Mouse (Mus musculus) heart, postnatal 0 days (tissue): Measurements from ENCODE around the gene Etnk2. TPM values are rescaled to one million over a fixed set of nuclear protein-coding genes. Genes with fewer than 3 reads are reported as not detected.

ENCODE experiments used
- ATAC-seq: fragments of 200-750 bp; cut with Nextera tagmentation; 2 replicates; pipeline ENCODE4 v1.8.0; 2017; ENCODE audit warnings: low read depth, moderate number of reproducible peaks, moderate library complexity; ENCODE audit not compliant: insufficient read depth
- DNase-seq: peaks from one replicate; pipeline ENCODE4 v3.0.0-alpha.2; 2016; ENCODE audit warnings: low spot score
- H3K27ac ChIP-seq: fragments of 300-500 bp; sonication (generic); 2 replicates; pipeline ENCODE4 v1.5.1; 2014; ENCODE audit warnings: low read depth, mild to moderate bottlenecking
- H3K27me3 ChIP-seq: fragments of 300-500 bp; sonication (generic); 2 replicates; pipeline ENCODE4 v1.6.1; 2014; ENCODE audit warnings: low read length, mixed read lengths; ENCODE audit not compliant: control insufficient read depth, insufficient read depth
- H3K36me3 ChIP-seq: fragments of 300-500 bp; sonication (generic); replicated peaks from 2 replicates; pipeline ENCODE4 v1.6.1; 2014; ENCODE audit warnings: low read length, mixed read lengths; ENCODE audit not compliant: control insufficient read depth, insufficient read depth
- H3K4me1 ChIP-seq: fragments of 300-500 bp; sonication (generic); 2 replicates; pipeline ENCODE4 v1.6.1; 2014; ENCODE audit warnings: antibody characterized with exemption; ENCODE audit not compliant: control insufficient read depth, insufficient read depth
- H3K4me2 ChIP-seq: fragments of 300-500 bp; sonication (generic); 2 replicates; pipeline ENCODE4 v1.6.1; 2014; ENCODE audit warnings: low read depth, mild to moderate bottlenecking, low read length, moderate library complexity
- H3K4me3 ChIP-seq: fragments of 300-500 bp; sonication (generic); 2 replicates; pipeline ENCODE4 v1.5.1; 2014; ENCODE audit warnings: low read depth, low read length
- H3K9ac ChIP-seq: fragments of 300-500 bp; sonication (generic); replicated peaks from 2 replicates; pipeline ENCODE4 v1.6.1; 2014; ENCODE audit warnings: low read depth, low read length, mixed read lengths
- H3K9me3 ChIP-seq: fragments of 300-500 bp; sonication (generic); replicated peaks from 2 replicates; pipeline ENCODE4 v1.6.1; 2016; ENCODE audit warnings: low read length; ENCODE audit not compliant: control insufficient read depth
- CTCF ChIP-seq: IDR thresholded peaks from 2 replicates; pipeline ENCODE4 v1.5.1; 2016; ENCODE audit warnings: antibody characterized with exemption, control low read depth, low read depth
- EP300 ChIP-seq: IDR thresholded peaks from 2 replicates; pipeline ENCODE4 v1.6.1; 2016; ENCODE audit warnings: antibody characterized with exemption, low read depth
- WGBS: fragments of 180-500 bp; shearing (Covaris S2); extraction: QIAGEN DNeasy Blood & Tissue Kit; methylation state at CpG from one replicate; pipeline ENCODE4 v1.1.7; 2014; 5-methylcytosine and 5-hydroxymethylcytosine counted together
- polyA plus RNA-seq: library from polyadenylated mRNA; unstranded; fragments of >200 nt; fragmentation: Nextera tagmentation; extraction: Ambion mirVana; gene quantifications from 2 replicates; pipeline ENCODE4 v1.2.1, GENCODE M21; 2015
- total RNA-seq: library from RNA; depleted of rRNA; stranded (reverse); fragments of >200 nt; gene quantifications from 2 replicates; pipeline ENCODE4 v1.2.3, GENCODE M21; 2014; ENCODE audit warnings: low replicate concordance

Etnk2 gene
- total and polyA plus RNA-seq, 2 experiments from 2014 or later: 0.31 to 0.97 TPM

DNA sequence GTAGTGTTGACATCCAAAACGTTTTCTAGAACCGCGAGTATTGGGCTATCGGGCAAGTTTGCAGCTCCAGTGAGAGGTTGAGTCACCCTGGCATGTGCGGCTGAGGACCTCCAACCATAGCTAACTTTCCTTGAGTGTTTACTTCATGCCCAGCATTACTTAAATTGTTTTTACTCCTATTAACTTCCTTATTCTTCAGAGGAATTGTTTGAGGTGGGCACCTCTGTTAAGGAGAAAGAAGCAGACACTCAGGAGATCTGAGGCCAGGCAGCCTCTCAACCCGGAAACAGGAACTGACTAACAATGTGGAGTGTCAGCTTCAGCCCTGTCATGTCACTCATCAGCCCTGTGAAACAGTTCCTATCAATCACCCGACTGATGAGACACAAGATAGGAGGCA is 43.2 kb downstream of the Etnk2 start:
- no peaks in the 10 kb centered on the region for H3K36me3 ChIP-seq

DNA sequence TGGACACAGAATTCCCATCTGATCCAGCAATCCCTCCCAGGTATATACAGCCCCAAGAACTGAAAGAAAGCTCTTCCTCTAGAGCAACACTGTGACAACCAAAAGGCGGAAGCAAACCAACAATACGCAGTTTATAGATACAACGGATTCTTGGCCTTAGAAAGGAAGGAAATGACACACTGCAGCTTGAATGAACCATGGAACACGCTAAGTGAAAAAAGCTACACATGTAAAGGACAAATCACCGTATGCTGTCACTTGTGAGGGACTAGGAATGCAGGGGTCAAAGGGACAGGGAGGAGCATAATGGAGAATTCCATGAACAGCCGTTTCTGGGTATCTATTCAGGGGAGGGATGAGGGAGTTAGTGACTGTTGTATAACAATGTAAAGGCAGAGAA is 44.1 kb downstream of the Etnk2 start:
- no peaks in the 10 kb centered on the region for H3K27me3 ChIP-seq
- H3K36me3 ChIP-seq: no peaks in the 10 kb centered on the region
- H3K9ac ChIP-seq: no peak overlapping the region
- no peaks in the 10 kb centered on the region for H3K9me3 ChIP-seq
- H3K4me3 ChIP-seq: no peak overlapping the region
- H3K27ac ChIP-seq: peak overlapping the region; percentile 53
- 52% methylated on average over 6 of the region's 6 CpGs for WGBS
- no peaks in the 10 kb centered on the region for H3K4me1 ChIP-seq
- TF ChIP-seq EP300: no peak
- no peak for TF ChIP-seq CTCF
- ATAC-seq (no peak), DNase-seq (peak; percentile 52)
- H3K4me2 ChIP-seq: no peak overlapping the region

More for the DNA sequence above, 43.2 kb downstream of the Etnk2 start:
- Histone ChIP-seq H3K27ac (peak overlapping the region; percentile 53), H3K4me2 (no peak overlapping the region), H3K27me3 (no peaks in the 10 kb centered on the region), H3K4me1 (no peaks in the 10 kb centered on the region), H3K4me3 (no peak overlapping the region), H3K9ac (no peak overlapping the region), H3K9me3 (no peaks in the 10 kb centered on the region)
- DNase-seq: no peak
- 68% methylated on average over 7 of the region's 7 CpGs for WGBS
- ATAC-seq: no peak
- TF ChIP-seq CTCF (no peak), EP300 (no peak)

DNA sequence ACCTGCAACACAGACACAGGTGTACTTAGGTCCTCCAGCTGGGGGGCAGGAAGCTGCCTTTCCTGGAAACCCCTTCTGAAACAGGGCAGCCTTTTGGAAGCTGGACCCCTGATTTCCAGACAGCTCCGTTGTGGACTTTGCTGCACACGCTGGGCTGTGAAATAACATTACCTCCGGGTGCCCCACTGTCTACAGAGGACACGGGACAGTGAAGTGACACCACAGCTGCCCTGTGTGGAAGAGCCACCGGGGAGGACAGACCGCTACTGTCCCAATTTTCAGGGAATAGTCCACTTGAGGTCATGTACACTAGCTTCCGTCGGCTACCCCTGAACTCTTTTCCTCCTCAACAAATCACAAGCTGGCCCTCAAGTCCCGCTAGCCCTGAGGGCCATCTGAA is 44.9 kb downstream of the Etnk2 start:
- 0 out of 2 replicates have a peak, but pooled peaks cover 6% of the 10 kb centered on the region for H3K4me1 ChIP-seq

DNA sequence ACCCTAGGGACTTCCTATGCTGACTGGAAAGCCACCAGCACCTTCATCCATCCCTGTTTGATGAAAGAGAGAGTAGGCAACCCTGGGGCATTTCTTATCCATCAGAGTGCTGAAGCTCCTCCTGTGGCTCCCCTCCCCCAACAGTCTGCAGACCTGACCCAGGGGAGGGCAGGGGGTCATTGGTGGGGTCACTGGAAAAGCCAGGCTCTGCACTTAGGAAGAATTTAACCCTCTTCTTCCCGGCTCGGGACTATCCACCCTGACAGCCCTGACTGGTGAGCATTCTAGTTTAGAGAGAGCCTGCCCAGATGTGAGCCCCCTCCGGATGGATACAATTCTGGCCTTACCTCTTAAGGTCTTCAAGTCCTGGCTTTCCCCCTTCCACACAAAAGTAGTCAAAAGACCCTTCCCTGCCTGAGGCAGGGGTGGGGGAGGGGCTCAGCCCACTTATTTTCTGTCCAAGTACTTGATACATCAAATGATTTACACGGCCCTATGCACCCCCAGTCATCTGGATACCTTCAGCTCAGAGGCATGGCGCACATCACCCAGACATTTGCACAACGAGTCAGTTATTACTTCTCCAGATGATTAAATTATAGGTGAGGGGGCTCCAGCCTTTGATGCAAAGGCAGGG is 45.6 kb downstream of the Etnk2 start:
- Histone ChIP-seq H3K4me1 (peaks cover 10% of the 10 kb centered on the region; the same call in 1 of the 2 replicates), H3K27ac (no peak overlapping the region), H3K36me3 (no peaks in the 10 kb centered on the region), H3K4me3 (no peak overlapping the region), H3K9me3 (no peaks in the 10 kb centered on the region), H3K27me3 (no peaks in the 10 kb centered on the region), H3K9ac (no peak overlapping the region), H3K4me2 (no peak overlapping the region)
- TF ChIP-seq CTCF (no peak), EP300 (no peak)
- 46% methylated on average over 6 of the region's 6 CpGs for WGBS
- DNase-seq (no peak), ATAC-seq (no peak)

More for the DNA sequence above, 44.9 kb downstream of the Etnk2 start:
- TF ChIP-seq EP300 (no peak), CTCF (no peak)
- Histone ChIP-seq H3K36me3 (no peaks in the 10 kb centered on the region), H3K9ac (no peak overlapping the region), H3K4me2 (no peak overlapping the region), H3K4me3 (no peak overlapping the region), H3K9me3 (no peaks in the 10 kb centered on the region), H3K27me3 (no peaks in the 10 kb centered on the region), H3K27ac (peak overlapping the region; percentile 1; the same call in 1 of the 2 replicates)
- ATAC-seq: no peak
- no peak for DNase-seq
- WGBS: 80% methylated on average over 9 of the region's 9 CpGs

DNA sequence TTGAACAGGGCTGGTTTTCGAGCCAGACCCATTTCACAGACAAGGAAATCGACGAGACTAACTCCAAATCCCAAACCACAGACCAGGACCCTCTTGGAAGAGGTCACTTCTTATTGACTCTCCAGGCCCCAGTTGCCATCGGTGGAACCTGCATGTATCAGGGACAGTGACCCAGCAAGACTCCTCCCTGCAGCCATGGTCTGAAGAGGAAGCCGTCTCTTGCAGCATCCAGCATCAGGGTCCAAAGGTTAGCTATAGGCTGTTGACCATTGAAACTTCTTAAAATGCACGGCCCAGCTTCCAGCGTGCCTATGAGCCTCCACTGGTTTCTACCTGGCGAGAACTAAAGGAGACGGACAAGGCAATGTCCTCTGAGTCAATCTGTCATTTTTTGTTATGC is 46.4 kb downstream of the Etnk2 start:
- TF ChIP-seq CTCF: no peak
- TF ChIP-seq EP300: no peak
- H3K9ac ChIP-seq: no peak overlapping the region
- WGBS: 75% methylated on average over 9 of the region's 9 CpGs
- peaks cover 11% of the 10 kb centered on the region; the same call in 1 of the 2 replicates for H3K4me1 ChIP-seq
- no peak overlapping the region for H3K4me3 ChIP-seq
- no peak overlapping the region for H3K4me2 ChIP-seq
- no peak overlapping the region for H3K27ac ChIP-seq
- H3K36me3 ChIP-seq: no peaks in the 10 kb centered on the region
- H3K9me3 ChIP-seq: no peaks in the 10 kb centered on the region
- no peaks in the 10 kb centered on the region for H3K27me3 ChIP-seq
- DNase-seq: no peak
- ATAC-seq: no peak
